Mouse (Mus musculus) hindbrain, embryonic 13.5 days (tissue): ENCODE results near the gene Gal3st1. TPM values are rescaled to one million over a fixed set of nuclear protein-coding genes. Genes with fewer than 3 reads are reported as not detected.

ENCODE experiments used
- ATAC-seq: fragments of 200-750 bp; cut with Nextera tagmentation; 2 replicates; pipeline ENCODE4 v1.8.0; 2017; ENCODE audit warnings: moderate TSS enrichment; ENCODE audit not compliant: low FRiP score
- H3K27ac ChIP-seq: fragments of 300-500 bp; sonication (generic); 2 replicates; pipeline ENCODE4 v1.5.1; 2015; ENCODE audit warnings: inconsistent platforms, mild to moderate bottlenecking, moderate library complexity
- H3K27me3 ChIP-seq: fragments of 300-500 bp; sonication (generic); 2 replicates; pipeline ENCODE4 v1.6.1; 2015; ENCODE audit warnings: mild to moderate bottlenecking, inconsistent platforms
- H3K36me3 ChIP-seq: fragments of 300-500 bp; sonication (generic); 2 replicates; pipeline ENCODE4 v1.6.1; 2015; ENCODE audit warnings: mild to moderate bottlenecking, inconsistent platforms
- H3K4me1 ChIP-seq: fragments of 300-500 bp; sonication (generic); replicated peaks from 2 replicates; pipeline ENCODE4 v1.6.1; 2015; ENCODE audit warnings: inconsistent platforms
- H3K4me2 ChIP-seq: fragments of 300-500 bp; sonication (generic); 2 replicates; pipeline ENCODE4 v1.6.1; 2015; ENCODE audit warnings: inconsistent platforms, mild to moderate bottlenecking, moderate library complexity
- H3K4me3 ChIP-seq: fragments of 300-500 bp; sonication (generic); 2 replicates; pipeline ENCODE4 v1.5.1; 2015; ENCODE audit warnings: mild to moderate bottlenecking, inconsistent platforms
- H3K9ac ChIP-seq: fragments of 300-500 bp; sonication (generic); 2 replicates; pipeline ENCODE4 v1.6.1; 2015; ENCODE audit warnings: mild to moderate bottlenecking, inconsistent platforms
- H3K9me3 ChIP-seq: fragments of 300-500 bp; sonication (generic); 2 replicates; pipeline ENCODE4 v1.6.1; 2016; ENCODE audit warnings: inconsistent platforms
- WGBS: fragments of 180-500 bp; shearing (Covaris S2); methylation state at CpG from one replicate; pipeline ENCODE4 v1.1.7; 2015; 5-methylcytosine and 5-hydroxymethylcytosine counted together
- polyA plus RNA-seq: library from polyadenylated mRNA; unstranded; fragments of >200 nt; fragmentation: Nextera tagmentation; extraction: Ambion mirVana; gene quantifications from 2 replicates; pipeline ENCODE4 v1.2.1, GENCODE M21; 2015

The Gal3st1 gene
- polyA plus RNA-seq, 1 experiment from 2014 or later, result 4.3 TPM

GRCm38 (mm10) chr11:3963610-3964415 lies 19.6 kb upstream of the Gal3st1 start, which contains the start of gene Pes1:
Pes1 (plus strand) TSS chr11:3963975.
- Histone ChIP-seq H3K9ac (peak within 1 kb of the TSS; percentile 80), H3K27me3 (no peaks in the 10 kb centered on the region), H3K4me1 (peaks cover 24% of the 10 kb centered on the region), H3K4me3 (peak within 1 kb of the TSS; percentile 76), H3K4me2 (peak within 1 kb of the TSS; percentile 94), H3K36me3 (peaks cover 7% of the 10 kb centered on the region), H3K27ac (peak within 1 kb of the TSS; percentile 44; the same call in 1 of the 2 replicates), H3K9me3 (no peaks in the 10 kb centered on the region)
- peak; percentile 95 for ATAC-seq
- under 1% methylated on average over 31 of the region's 31 CpGs for WGBS

GRCm38 (mm10) chr11:3964416-3965172 lies 18.8 kb upstream of the Gal3st1 start:
- H3K36me3 ChIP-seq, result peaks cover 14% of the 10 kb centered on the region
- no peak for ATAC-seq
- no peaks in the 10 kb centered on the region for H3K27me3 ChIP-seq
- peak overlapping the region; percentile 94 for H3K4me2 ChIP-seq
- peak overlapping the region; percentile 80 for H3K9ac ChIP-seq
- H3K4me3 ChIP-seq, result peak overlapping the region; percentile 76
- peaks cover 24% of the 10 kb centered on the region for H3K4me1 ChIP-seq
- H3K9me3 ChIP-seq, result no peaks in the 10 kb centered on the region
- 0 out of 2 replicates have a peak overlapping the region, but pooled peaks have one; percentile 44 for H3K27ac ChIP-seq
- WGBS, result 18% methylated on average over 11 of the region's 11 CpGs

DNA sequence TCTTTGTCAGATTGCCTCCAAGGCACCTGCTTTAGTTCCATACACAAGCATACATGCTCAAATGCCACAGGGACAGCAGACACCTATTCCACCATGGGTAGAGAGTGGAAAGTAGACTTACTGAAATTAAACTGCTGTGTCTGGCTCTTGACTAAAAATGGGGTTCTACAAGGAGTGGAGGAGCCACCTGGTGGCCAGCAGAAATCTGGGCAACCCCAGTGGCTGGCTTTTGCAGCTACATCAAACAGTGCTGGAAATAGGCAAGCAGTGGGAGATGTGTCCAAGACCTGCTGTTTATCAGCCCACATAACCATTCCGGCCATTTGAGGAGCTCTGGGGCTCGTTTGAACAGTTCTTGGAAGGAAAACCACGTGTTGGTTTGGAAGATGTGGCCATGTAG lies 13.6 kb upstream of the Gal3st1 start:
- no peak overlapping the region for H3K4me3 ChIP-seq
- H3K9me3 ChIP-seq, result no peaks in the 10 kb centered on the region
- peaks cover 17% of the 10 kb centered on the region for H3K4me1 ChIP-seq
- H3K36me3 ChIP-seq, result peaks cover 67% of the 10 kb centered on the region
- no peak for ATAC-seq
- H3K9ac ChIP-seq, result no peak overlapping the region
- no peak overlapping the region for H3K27ac ChIP-seq
- no peak overlapping the region for H3K4me2 ChIP-seq
- no peaks in the 10 kb centered on the region for H3K27me3 ChIP-seq
- WGBS, result 88% methylated on average over 3 of the region's 3 CpGs

- Histone ChIP-seq H3K36me3 (peaks cover 72% of the 10 kb centered on the region), H3K27me3 (no peaks in the 10 kb centered on the region), H3K4me2 (no peak overlapping the region), H3K4me3 (no peak overlapping the region), H3K27ac (no peak overlapping the region), H3K9ac (no peak overlapping the region), H3K9me3 (no peaks in the 10 kb centered on the region), H3K4me1 (peaks cover 11% of the 10 kb centered on the region)
- 97% methylated on average over 7 of the region's 7 CpGs for WGBS
- ATAC-seq, result no peak
Observed at GRCm38 (mm10) chr11:3970361-3970760, 13.1 kb upstream of the Gal3st1 start.

GRCm38 (mm10) chr11:3973081-3973480 lies 10.4 kb upstream of the Gal3st1 start:
- Histone ChIP-seq H3K9ac (no peak overlapping the region), H3K36me3 (peaks cover 97% of the 10 kb centered on the region), H3K27me3 (no peaks in the 10 kb centered on the region), H3K4me3 (no peak overlapping the region), H3K27ac (no peak overlapping the region), H3K9me3 (no peaks in the 10 kb centered on the region), H3K4me2 (no peak overlapping the region), H3K4me1 (no peaks in the 10 kb centered on the region)
- 95% methylated on average over 7 of the region's 7 CpGs for WGBS
- ATAC-seq, result no peak

GRCm38 (mm10) chr11:3974311-3974710 lies 9.1 kb upstream of the Gal3st1 start:
- Histone ChIP-seq H3K9me3 (no peaks in the 10 kb centered on the region), H3K4me3 (no peak overlapping the region), H3K4me2 (no peak overlapping the region), H3K36me3 (peaks cover 100% of the 10 kb centered on the region), H3K4me1 (no peaks in the 10 kb centered on the region), H3K9ac (no peak overlapping the region), H3K27ac (no peak overlapping the region), H3K27me3 (no peaks in the 10 kb centered on the region)
- 52% methylated on average over 3 of the region's 3 CpGs for WGBS
- ATAC-seq, result no peak

GRCm38 (mm10) chr11:3976678-3977077 lies 6.8 kb upstream of the Gal3st1 start, which contains the start of gene 4930556J24Rik:
4930556J24Rik (minus strand) TSS chr11:3976778.
- Histone ChIP-seq H3K4me2 (no peak within 1 kb of the TSS), H3K9ac (no peak within 1 kb of the TSS), H3K9me3 (no peaks in the 10 kb centered on the region), H3K27me3 (no peaks in the 10 kb centered on the region), H3K4me3 (no peak within 1 kb of the TSS), H3K36me3 (peaks cover 98% of the 10 kb centered on the region), H3K27ac (no peak within 1 kb of the TSS), H3K4me1 (no peaks in the 10 kb centered on the region)
- ATAC-seq, result no peak
- WGBS, result 97% methylated on average over 6 of the region's 6 CpGs

GRCm38 (mm10) chr11:3978421-3978820 lies 5.0 kb upstream of the Gal3st1 start:
- no peak overlapping the region for H3K9ac ChIP-seq
- H3K4me1 ChIP-seq, result peaks cover 7% of the 10 kb centered on the region
- H3K4me2 ChIP-seq, result no peak overlapping the region
- H3K9me3 ChIP-seq, result no peaks in the 10 kb centered on the region
- no peak for ATAC-seq
- peaks cover 80% of the 10 kb centered on the region for H3K36me3 ChIP-seq
- 94% methylated on average over 5 of the region's 5 CpGs for WGBS
- H3K27ac ChIP-seq, result no peak overlapping the region
- H3K4me3 ChIP-seq, result no peak overlapping the region
- 0 out of 2 replicates have a peak, but pooled peaks cover 5% of the 10 kb centered on the region for H3K27me3 ChIP-seq

DNA sequence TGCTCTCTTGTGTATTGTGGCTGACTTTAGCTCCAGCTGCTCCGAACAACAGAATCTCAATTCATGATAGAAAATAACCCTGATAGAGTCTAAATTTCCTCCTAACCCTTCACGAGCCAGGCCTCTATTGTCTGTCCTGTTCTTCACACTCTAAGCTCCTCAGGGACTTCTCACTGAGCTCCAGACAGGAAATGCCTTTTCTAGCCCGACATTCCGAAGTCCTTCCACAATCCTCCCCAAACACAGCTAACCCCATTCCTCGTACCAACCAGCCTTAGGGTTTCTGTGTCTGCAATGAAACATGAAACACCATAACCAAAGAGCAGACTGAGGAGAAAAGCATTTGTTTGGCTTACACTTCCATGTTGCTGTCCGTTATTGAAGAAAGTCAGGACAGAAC lies 1.9 kb upstream of the Gal3st1 start:
- WGBS, result 73% methylated on average over 6 of the region's 6 CpGs
- Histone ChIP-seq H3K27ac (no peak overlapping the region), H3K27me3 (peaks cover 25% of the 10 kb centered on the region; the same call in 1 of the 2 replicates), H3K36me3 (peaks cover 49% of the 10 kb centered on the region), H3K4me1 (peaks cover 16% of the 10 kb centered on the region), H3K4me2 (no peak overlapping the region), H3K9ac (no peak overlapping the region), H3K9me3 (no peaks in the 10 kb centered on the region), H3K4me3 (no peak overlapping the region)
- ATAC-seq, result no peak

GRCm38 (mm10) chr11:3982275-3983209 lies 894 bp upstream of the Gal3st1 start:
- no peak overlapping the region for H3K27ac ChIP-seq
- H3K4me1 ChIP-seq, result peaks cover 16% of the 10 kb centered on the region
- 0 out of 2 replicates have a peak, but pooled peaks have one; percentile 14 for ATAC-seq
- H3K4me3 ChIP-seq, result no peak overlapping the region
- H3K9ac ChIP-seq, result no peak overlapping the region; the same call in 1 of the 2 replicates
- peak overlapping the region; percentile 72 for H3K4me2 ChIP-seq
- H3K9me3 ChIP-seq, result no peaks in the 10 kb centered on the region
- H3K27me3 ChIP-seq, result peaks cover 25% of the 10 kb centered on the region; the same call in 1 of the 2 replicates
- 61% methylated on average over 7 of the region's 7 CpGs for WGBS
- H3K36me3 ChIP-seq, result peaks cover 39% of the 10 kb centered on the region

DNA sequence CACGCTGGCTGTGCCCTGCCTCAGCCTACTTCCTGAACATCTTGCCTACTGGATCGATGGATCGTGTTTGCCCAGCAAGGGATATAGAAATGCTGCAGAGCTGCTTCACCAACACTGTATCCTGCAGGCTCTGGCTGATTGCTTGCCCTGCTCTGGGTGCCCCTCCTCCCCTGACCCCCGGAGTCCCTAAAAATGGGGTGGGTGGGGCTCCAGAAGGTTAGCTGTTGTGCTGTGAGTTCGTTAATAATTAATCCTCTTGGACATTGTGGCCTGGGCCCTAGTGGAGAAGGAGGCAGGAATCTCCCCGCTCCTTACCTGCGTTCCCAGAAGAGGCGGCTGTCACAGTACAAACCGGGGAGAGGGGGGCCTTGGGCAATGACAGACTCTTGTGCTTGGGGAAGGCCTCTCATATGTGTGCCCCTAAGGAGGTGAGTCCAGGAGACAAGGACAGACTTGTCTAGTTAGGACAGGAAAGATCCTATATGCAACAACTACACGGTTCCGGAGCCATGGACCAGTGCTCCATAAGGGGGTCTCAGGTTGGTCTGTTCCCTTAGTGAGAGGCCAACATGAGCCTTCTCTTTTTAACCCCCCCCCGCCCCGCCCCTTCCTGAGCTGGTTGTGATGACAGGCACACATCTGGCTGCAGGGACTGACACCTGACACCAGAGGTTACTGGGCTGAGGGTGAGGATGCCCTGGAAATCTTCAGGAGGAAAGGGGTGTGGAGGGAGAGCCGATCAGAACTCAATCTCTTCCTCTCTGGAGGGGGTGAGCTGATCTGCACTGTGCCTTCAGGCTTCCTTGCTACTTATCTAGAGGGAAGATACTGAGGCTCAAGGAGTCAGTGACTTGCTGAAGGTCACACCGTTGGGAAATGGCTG lies 668 bp downstream of the Gal3st1 start:
- peaks cover 16% of the 10 kb centered on the region for H3K4me1 ChIP-seq
- 11% methylated on average over 15 of the region's 15 CpGs for WGBS
- H3K9me3 ChIP-seq, result no peaks in the 10 kb centered on the region
- no peak overlapping the region for H3K27ac ChIP-seq
- ATAC-seq, result peak; percentile 69
- peaks cover 25% of the 10 kb centered on the region; the same call in 1 of the 2 replicates for H3K27me3 ChIP-seq
- H3K36me3 ChIP-seq, result peaks cover 23% of the 10 kb centered on the region
- peak overlapping the region; percentile 72 for H3K4me2 ChIP-seq
- H3K9ac ChIP-seq, result peak overlapping the region; percentile 74
- peak overlapping the region; percentile 45 for H3K4me3 ChIP-seq
